ENCODE assay signal across 9 mouse cellular contexts in genomic region chr1:133886431-133886830, GRCm38 (mm10). TPM values are rescaled to one million over a fixed set of nuclear protein-coding genes. Genes with fewer than 3 reads are reported as not detected.
DNase-seq lines count a peak whose midpoint lies in the region; ATAC-seq and TF ChIP-seq lines count a peak whose summit lies in the region.
"Had no signal": no experiment of that assay in that cellular context is flagged by ENCODE, and none has a peak within 500 bp of the region (broad histone marks: within the 10 kb centered on the region; RNA-seq: fewer than 3 reads in every experiment).

No protein-coding gene starts in this region.

- H3K36me3 ChIP-seq in heart, embryonic 10.5 days = no peaks in the 10 kb centered on the region
- H3K36me3 ChIP-seq in forebrain, embryonic 12.5 days (replicated peaks) = no peaks in the 10 kb centered on the region
- H3K36me3 ChIP-seq in liver, embryonic 14.5 days (replicated peaks; ENCODE audit: control insufficient read depth, insufficient read depth, low read depth) = no peaks in the 10 kb centered on the region
- no peaks in the 10 kb centered on the region for H3K36me3 ChIP-seq in neural tube, embryonic 15.5 days
- H3K36me3 ChIP-seq in limb, embryonic 10.5 days = no peaks in the 10 kb centered on the region

- no peak for TF ChIP-seq CTCF in liver, embryonic 14.5 days (IDR thresholded peaks at IDR 0.05; ENCODE audit: low read depth)

- H3K4me2 ChIP-seq in forebrain, embryonic 12.5 days = 0 out of 2 replicates have a peak overlapping the region, but pooled peaks have one; percentile 23
- H3K4me2 ChIP-seq in liver, embryonic 14.5 days (ENCODE audit: low read depth) = peak overlapping the region; percentile 43
- peak overlapping the region; percentile 45 for H3K4me2 ChIP-seq in neural tube, embryonic 15.5 days

- peak; percentile 8; the same call in 1 of the 2 replicates for ATAC-seq in forebrain, embryonic 12.5 days (ENCODE audit: low FRiP score)
- no peak for ATAC-seq in liver, embryonic 14.5 days (ENCODE audit: insufficient read depth)
- ATAC-seq in neural tube, embryonic 15.5 days (ENCODE audit: low FRiP score) = peak; percentile 14; the same call in 1 of the 2 replicates

- H3K4me3 ChIP-seq in heart, embryonic 10.5 days = no peak overlapping the region
- no peak overlapping the region for H3K4me3 ChIP-seq in forebrain, embryonic 12.5 days (replicated peaks)
- no peak overlapping the region for H3K4me3 ChIP-seq in liver, embryonic 14.5 days (ENCODE audit: insufficient read depth in 1 of 2, low read depth in 2 of 2, low read length in 2 of 2)
- no peak overlapping the region for H3K4me3 ChIP-seq in neural tube, embryonic 15.5 days (replicated peaks)
- H3K4me3 ChIP-seq in limb, embryonic 10.5 days = no peak overlapping the region

- DNase-seq in heart, embryonic 10.5 days (ENCODE audit: low spot score) = no peak
- DNase-seq in heart, adult 9 months (ENCODE audit: low spot score in 2 of 2) = no peak
- DNase-seq in liver, embryonic 14.5 days (ENCODE audit: low read depth in 3 of 3, low spot score in 3 of 3) = no peak
- no peak for DNase-seq in lung, postnatal 36 days
- DNase-seq in limb, embryonic 10.5 days (ENCODE audit: low spot score) = no peak
- DNase-seq in B cell, adult 2 months = no peak
- DNase-seq: kidney, adult 2 months had no signal

- TF ChIP-seq EP300 in liver, embryonic 14.5 days (IDR thresholded peaks at IDR 0.05; ENCODE audit: low read depth) = no peak

- peaks cover 77% of the 10 kb centered on the region for H3K4me1 ChIP-seq in heart, embryonic 10.5 days
- H3K4me1 ChIP-seq in forebrain, embryonic 12.5 days = peaks cover 60% of the 10 kb centered on the region
- peaks cover 44 to 66% of the 10 kb centered on the region in 2 experiments for H3K4me1 ChIP-seq in liver, embryonic 14.5 days (replicated peaks; ENCODE audit: control insufficient read depth in 2 of 2, insufficient read depth in 2 of 2, low read length in 1 of 2)
- peaks cover 73% of the 10 kb centered on the region for H3K4me1 ChIP-seq in neural tube, embryonic 15.5 days
- peaks cover 71% of the 10 kb centered on the region for H3K4me1 ChIP-seq in limb, embryonic 10.5 days

- WGBS in heart, embryonic 10.5 days = 47% methylated on average over 6 of the region's 6 CpGs
- WGBS in forebrain, embryonic 12.5 days = 30% methylated on average over 6 of the region's 6 CpGs
- 47% methylated on average over 6 of the region's 6 CpGs for WGBS in liver, embryonic 14.5 days (ENCODE audit: insufficient replicate concordance)
- 10% methylated on average over 6 of the region's 6 CpGs for WGBS in neural tube, embryonic 15.5 days
- 54% methylated on average over 6 of the region's 6 CpGs for WGBS in limb, embryonic 10.5 days

- peak overlapping the region; percentile 47; the same call in 1 of the 2 replicates for H3K27ac ChIP-seq in heart, embryonic 10.5 days
- H3K27ac ChIP-seq in forebrain, embryonic 12.5 days = peak overlapping the region; percentile 26; the same call in 1 of the 2 replicates
- no peak overlapping the region for H3K27ac ChIP-seq in liver, embryonic 14.5 days
- peak overlapping the region; percentile 82 for H3K27ac ChIP-seq in neural tube, embryonic 15.5 days (replicated peaks)
- no peak overlapping the region for H3K27ac ChIP-seq in limb, embryonic 10.5 days

- H3K27me3 ChIP-seq in heart, embryonic 10.5 days (ENCODE audit: insufficient read depth, poor library complexity, severe bottlenecking) = peaks cover 29% of the 10 kb centered on the region
- H3K27me3 ChIP-seq in forebrain, embryonic 12.5 days = peaks cover 22% of the 10 kb centered on the region
- H3K27me3 ChIP-seq in liver, embryonic 14.5 days (ENCODE audit: control insufficient read depth, insufficient read depth, low read length) = no peaks in the 10 kb centered on the region
- no peaks in the 10 kb centered on the region for H3K27me3 ChIP-seq in neural tube, embryonic 15.5 days (replicated peaks)
- H3K27me3 ChIP-seq in limb, embryonic 10.5 days (ENCODE audit: low read depth, poor library complexity, severe bottlenecking) = peaks cover 80% of the 10 kb centered on the region

- no peaks in the 10 kb centered on the region for H3K9me3 ChIP-seq in heart, embryonic 10.5 days
- no peaks in the 10 kb centered on the region for H3K9me3 ChIP-seq in forebrain, embryonic 12.5 days
- H3K9me3 ChIP-seq in liver, embryonic 14.5 days (ENCODE audit: control insufficient read depth, low read length) = no peaks in the 10 kb centered on the region
- no peaks in the 10 kb centered on the region for H3K9me3 ChIP-seq in neural tube, embryonic 15.5 days (replicated peaks)
- no peaks in the 10 kb centered on the region for H3K9me3 ChIP-seq in limb, embryonic 10.5 days (replicated peaks)

- H3K9ac ChIP-seq in forebrain, embryonic 12.5 days = no peak overlapping the region
- no peak overlapping the region for H3K9ac ChIP-seq in liver, embryonic 14.5 days (replicated peaks)
- no peak overlapping the region; the same call in 1 of the 2 replicates for H3K9ac ChIP-seq in neural tube, embryonic 15.5 days (replicated peaks)

RNA-seq across cellular contexts. Expression of gene Optc, which starts 21.4 kb away (rescaled TPM):
- polyA plus RNA-seq in heart, embryonic 10.5 days (2016; fragmentation: Nextera tagmentation; extraction: Ambion mirVana) = 0.16 and 0.69 TPM in 2 replicates
- polyA plus RNA-seq in forebrain, embryonic 12.5 days (2016; fragmentation: Nextera tagmentation; extraction: Ambion mirVana) = 2.6 and 3.2 TPM in 2 replicates
- polyA plus RNA-seq in liver, embryonic 14.5 days (2012; rRNA removed) = 0.11 and 0.23 TPM in 2 replicates
- not detected in 2 replicates for polyA plus RNA-seq in liver, embryonic 14.5 days (2014; fragmentation: Nextera tagmentation; extraction: Ambion mirVana)
- polyA plus RNA-seq in neural tube, embryonic 15.5 days (2015; fragmentation: Nextera tagmentation; extraction: Ambion mirVana) = 2.0 and 2.8 TPM in 2 replicates
- polyA plus RNA-seq in limb, embryonic 10.5 days (2016; fragmentation: Nextera tagmentation; extraction: Ambion mirVana) = 0.24 and 0.41 TPM in 2 replicates

RNA-seq across cellular contexts. Expression of gene Prelp, which starts 34.8 kb away (rescaled TPM):
- polyA plus RNA-seq in heart, embryonic 10.5 days (2016; fragmentation: Nextera tagmentation; extraction: Ambion mirVana) = 0.16 and 0.31 TPM in 2 replicates
- polyA plus RNA-seq in forebrain, embryonic 12.5 days (2016; fragmentation: Nextera tagmentation; extraction: Ambion mirVana) = 2.0 and 2.1 TPM in 2 replicates
- 1.6 and 1.7 TPM in 2 replicates for polyA plus RNA-seq in liver, embryonic 14.5 days (2012; rRNA removed)
- polyA plus RNA-seq in liver, embryonic 14.5 days (2014; fragmentation: Nextera tagmentation; extraction: Ambion mirVana) = 1.9 and 2.1 TPM in 2 replicates
- 10.6 and 11.4 TPM in 2 replicates for polyA plus RNA-seq in neural tube, embryonic 15.5 days (2015; fragmentation: Nextera tagmentation; extraction: Ambion mirVana)
- polyA plus RNA-seq in limb, embryonic 10.5 days (2016; fragmentation: Nextera tagmentation; extraction: Ambion mirVana) = 0.18 and 0.56 TPM in 2 replicates

Comparison
In these comparisons a context has a peak if more than half of its experiments do, and no peak if none do; other contexts are left out.
1. H3K27ac ChIP-seq: peak in heart, embryonic 10.5 days (single experiment), forebrain, embryonic 12.5 days (single experiment) and neural tube, embryonic 15.5 days (single experiment); none in liver, embryonic 14.5 days (single experiment) and limb, embryonic 10.5 days (single experiment).
2. Peak in every context shown above with its lines, with median percentiles within 50 percentile points of each other: H3K4me2 ChIP-seq.